Mouse (Mus musculus) E14TG2a.4 (cell line): ENCODE measurements around the gene Gm45716.

Source experiments
- CTCF ChIP-seq: conservative IDR thresholded peaks from 2 replicates; pipeline ENCODE4 v1.5.1; 2014; ENCODE audit warnings: low read length
- NANOG ChIP-seq: IDR thresholded peaks from 2 replicates; pipeline ENCODE4 v1.6.1; 2014; ENCODE audit warnings: borderline replicate concordance, low read length, mixed read lengths
- POU5F1 ChIP-seq: IDR thresholded peaks from 2 replicates; pipeline ENCODE4 v1.6.1; 2014; ENCODE audit warnings: low read length, borderline replicate concordance

DNA sequence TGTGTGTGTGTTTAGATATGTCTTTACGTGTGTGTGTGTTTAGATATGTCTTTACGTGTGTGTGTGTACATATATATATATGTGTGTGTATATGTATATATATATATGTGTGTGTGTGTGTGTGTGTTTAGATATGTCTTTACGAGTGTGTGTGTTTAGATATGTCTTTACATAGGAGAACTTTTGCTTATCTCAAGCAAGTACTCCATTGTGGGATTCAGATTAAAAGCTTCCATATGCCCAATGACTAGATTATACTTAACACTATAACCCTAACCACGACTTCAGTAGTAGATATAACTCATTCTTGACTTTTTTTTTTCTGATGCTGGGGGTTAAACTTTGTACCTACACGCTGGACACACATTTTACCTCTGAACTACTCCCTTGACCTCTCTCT lies 92.6 kb downstream of the Gm45716 start:
- no peak for TF ChIP-seq CTCF
- no peak for TF ChIP-seq POU5F1
- no peak for TF ChIP-seq NANOG
